Mouse (Mus musculus): Measurements from ENCODE around the gene Oxgr1. TPM values are rescaled to one million over a fixed set of nuclear protein-coding genes. Genes with fewer than 3 reads are reported as not detected.

Gene Oxgr1
- polyA plus RNA-seq (2014; fragmentation: Nextera tagmentation; extraction: Ambion mirVana), result 0.08 TPM in 1 of 2 replicates, not detected in the other

DNA sequence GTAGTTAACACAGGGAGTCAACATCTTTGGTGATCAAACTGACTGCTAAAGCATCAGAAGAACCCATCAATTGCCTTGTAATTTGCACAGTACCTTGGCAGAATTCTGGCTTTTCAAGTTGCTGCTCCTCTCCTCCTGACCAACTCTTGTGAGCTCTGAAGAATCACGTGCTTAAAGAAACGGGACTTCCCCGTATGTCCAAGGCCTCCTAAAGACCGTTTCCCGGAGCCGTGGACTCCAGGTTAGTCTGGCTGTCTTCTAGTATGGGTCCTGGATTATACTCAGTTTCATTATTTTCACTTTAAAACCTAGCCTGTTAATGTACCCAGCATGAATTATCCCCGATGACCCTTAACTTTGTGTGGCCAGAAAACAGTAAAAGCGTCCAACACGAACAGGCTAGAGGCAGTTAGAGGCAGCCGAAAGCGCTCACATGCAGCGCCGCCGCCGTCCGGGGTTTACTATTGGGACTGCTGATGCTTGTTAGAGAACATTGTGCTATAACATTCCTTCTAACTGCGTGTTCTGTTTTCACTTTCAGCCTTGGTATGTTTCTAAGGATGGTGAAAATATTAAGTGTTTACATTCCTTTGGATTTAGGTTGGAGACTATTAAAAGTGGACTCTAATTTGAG lies at the start of gene Oxgr1:
TSS of gene Oxgr1 (minus strand) at position 249 of the 634 bp plus-strand sequence.
- Histone ChIP-seq H3K4me1 (ENCODE audit: control insufficient read depth, insufficient read depth, low read length) (no peaks in the 10 kb centered on the region), H3K9me3 (ENCODE audit: control insufficient read depth, low read length) (no peaks in the 10 kb centered on the region), H3K9ac (ENCODE audit: low read length) (no peak within 1 kb of the TSS), H3K36me3 (ENCODE audit: control insufficient read depth, insufficient read depth, low read length) (no peaks in the 10 kb centered on the region), H3K27ac (replicated peaks; ENCODE audit: low read depth, low read length) (no peak within 1 kb of the TSS), H3K4me2 (ENCODE audit: low read depth, severe bottlenecking) (no peak within 1 kb of the TSS), H3K27me3 (ENCODE audit: control insufficient read depth, insufficient read depth, low read length) (no peaks in the 10 kb centered on the region), H3K4me3 (ENCODE audit: low read depth, low read length) (no peak within 1 kb of the TSS)
- DNase-seq (ENCODE audit: low spot score) (no peak), ATAC-seq (ENCODE audit: insufficient number of reproducible peaks, low FRiP score, low TSS enrichment, low read depth) (no peak)
- 88% methylated on average over 17 of the region's 17 CpGs for WGBS

GRCm38 (mm10) chr14:120090401-120090800 lies 48.2 kb upstream of the Oxgr1 start:
- no peak overlapping the region for H3K27ac ChIP-seq (replicated peaks; ENCODE audit: low read depth, low read length)
- H3K36me3 ChIP-seq (ENCODE audit: control insufficient read depth, insufficient read depth, low read length), result no peaks in the 10 kb centered on the region
- WGBS, result 24% methylated on average over 1 of the region's 1 CpGs
- DNase-seq (ENCODE audit: low spot score) (no peak), ATAC-seq (ENCODE audit: insufficient number of reproducible peaks, low FRiP score, low TSS enrichment, low read depth) (no peak)
- H3K4me2 ChIP-seq (ENCODE audit: low read depth, severe bottlenecking), result no peak overlapping the region
- H3K4me3 ChIP-seq (ENCODE audit: low read depth, low read length), result no peak overlapping the region
- H3K4me1 ChIP-seq (ENCODE audit: control insufficient read depth, insufficient read depth, low read length), result no peaks in the 10 kb centered on the region
- no peaks in the 10 kb centered on the region for H3K27me3 ChIP-seq (ENCODE audit: control insufficient read depth, insufficient read depth, low read length)
- no peak overlapping the region for H3K9ac ChIP-seq (ENCODE audit: low read length)
- H3K9me3 ChIP-seq (ENCODE audit: control insufficient read depth, low read length), result no peaks in the 10 kb centered on the region

GRCm38 (mm10) chr14:120089649-120090360 lies 47.6 kb upstream of the Oxgr1 start:
- no peak for ATAC-seq (ENCODE audit: insufficient number of reproducible peaks, low FRiP score, low TSS enrichment, low read depth)
- H3K27ac ChIP-seq (replicated peaks; ENCODE audit: low read depth, low read length), result no peak overlapping the region
- H3K9ac ChIP-seq (ENCODE audit: low read length), result no peak overlapping the region
- no peak overlapping the region for H3K4me2 ChIP-seq (ENCODE audit: low read depth, severe bottlenecking)
- no peaks in the 10 kb centered on the region for H3K36me3 ChIP-seq (ENCODE audit: control insufficient read depth, insufficient read depth, low read length)
- H3K27me3 ChIP-seq (ENCODE audit: control insufficient read depth, insufficient read depth, low read length), result no peaks in the 10 kb centered on the region
- no peaks in the 10 kb centered on the region for H3K4me1 ChIP-seq (ENCODE audit: control insufficient read depth, insufficient read depth, low read length)
- WGBS, result 21% methylated on average over 14 of the region's 14 CpGs
- no peak for DNase-seq (ENCODE audit: low spot score)
- no peak overlapping the region for H3K4me3 ChIP-seq (ENCODE audit: low read depth, low read length)
- no peaks in the 10 kb centered on the region for H3K9me3 ChIP-seq (ENCODE audit: control insufficient read depth, low read length)

DNA sequence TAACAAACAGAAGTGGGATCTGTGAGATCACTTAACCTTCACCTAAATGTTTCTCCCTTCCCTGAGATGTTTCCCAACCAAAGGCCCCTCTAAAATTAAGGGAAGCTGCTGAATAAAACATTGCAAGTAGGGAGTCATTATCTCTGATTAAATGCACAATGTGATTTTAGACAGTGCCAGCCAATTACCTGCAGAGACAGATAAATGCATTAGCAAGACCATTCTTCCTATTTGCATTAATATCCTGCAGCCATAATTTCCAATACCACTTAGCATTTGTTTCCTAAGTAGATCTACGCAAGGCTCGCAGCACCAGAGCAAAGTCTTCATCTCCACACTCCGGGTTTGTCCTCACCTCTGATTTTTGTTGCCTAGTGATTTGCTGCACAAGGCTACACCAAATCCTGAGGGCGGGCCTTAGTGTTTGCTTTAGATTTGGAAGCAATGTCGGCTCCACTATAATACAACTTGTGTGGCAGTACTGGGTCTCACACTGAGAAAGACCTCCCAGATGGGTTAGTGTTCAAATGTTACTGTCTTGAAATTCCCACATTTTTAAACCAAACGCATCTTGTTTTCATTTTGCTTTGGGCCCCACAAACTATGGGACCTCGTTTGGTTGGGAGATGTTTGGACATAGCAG lies 46.9 kb upstream of the Oxgr1 start:
- Histone ChIP-seq H3K36me3 (ENCODE audit: control insufficient read depth, insufficient read depth, low read length) (no peaks in the 10 kb centered on the region), H3K4me1 (ENCODE audit: control insufficient read depth, insufficient read depth, low read length) (no peaks in the 10 kb centered on the region), H3K4me3 (ENCODE audit: low read depth, low read length) (no peak overlapping the region), H3K9ac (ENCODE audit: low read length) (no peak overlapping the region), H3K9me3 (ENCODE audit: control insufficient read depth, low read length) (no peaks in the 10 kb centered on the region), H3K4me2 (ENCODE audit: low read depth, severe bottlenecking) (no peak overlapping the region), H3K27ac (replicated peaks; ENCODE audit: low read depth, low read length) (no peak overlapping the region), H3K27me3 (ENCODE audit: control insufficient read depth, insufficient read depth, low read length) (no peaks in the 10 kb centered on the region)
- 67% methylated on average over 7 of the region's 7 CpGs for WGBS
- no peak for DNase-seq (ENCODE audit: low spot score)
- ATAC-seq (ENCODE audit: insufficient number of reproducible peaks, low FRiP score, low TSS enrichment, low read depth), result no peak

GRCm38 (mm10) chr14:120084084-120084667 lies 41.9 kb upstream of the Oxgr1 start:
- 84% methylated on average over 9 of the region's 9 CpGs for WGBS

GRCm38 (mm10) chr14:120076192-120076591 lies 34.0 kb upstream of the Oxgr1 start:
- Histone ChIP-seq H3K9ac (ENCODE audit: low read length) (no peak overlapping the region), H3K4me3 (ENCODE audit: low read depth, low read length) (no peak overlapping the region), H3K27ac (replicated peaks; ENCODE audit: low read depth, low read length) (no peak overlapping the region), H3K4me2 (ENCODE audit: low read depth, severe bottlenecking) (no peak overlapping the region), H3K27me3 (ENCODE audit: control insufficient read depth, insufficient read depth, low read length) (no peaks in the 10 kb centered on the region), H3K9me3 (ENCODE audit: control insufficient read depth, low read length) (no peaks in the 10 kb centered on the region), H3K36me3 (ENCODE audit: control insufficient read depth, insufficient read depth, low read length) (no peaks in the 10 kb centered on the region), H3K4me1 (ENCODE audit: control insufficient read depth, insufficient read depth, low read length) (no peaks in the 10 kb centered on the region)
- no peak for ATAC-seq (ENCODE audit: insufficient number of reproducible peaks, low FRiP score, low TSS enrichment, low read depth)
- DNase-seq (ENCODE audit: low spot score), result no peak
- WGBS, result 52% methylated on average over 2 of the region's 2 CpGs

More at GRCm38 (mm10) chr14:120084084-120084667, 41.9 kb upstream of the Oxgr1 start:
- H3K4me1 ChIP-seq (ENCODE audit: control insufficient read depth, insufficient read depth, low read length), result no peaks in the 10 kb centered on the region
- no peaks in the 10 kb centered on the region for H3K36me3 ChIP-seq (ENCODE audit: control insufficient read depth, insufficient read depth, low read length)
- ATAC-seq (ENCODE audit: insufficient number of reproducible peaks, low FRiP score, low TSS enrichment, low read depth), result no peak
- no peak overlapping the region for H3K27ac ChIP-seq (replicated peaks; ENCODE audit: low read depth, low read length)
- no peaks in the 10 kb centered on the region for H3K9me3 ChIP-seq (ENCODE audit: control insufficient read depth, low read length)
- H3K9ac ChIP-seq (ENCODE audit: low read length), result no peak overlapping the region
- no peak overlapping the region for H3K4me2 ChIP-seq (ENCODE audit: low read depth, severe bottlenecking)
- H3K4me3 ChIP-seq (ENCODE audit: low read depth, low read length), result no peak overlapping the region
- no peak for DNase-seq (ENCODE audit: low spot score)
- H3K27me3 ChIP-seq (ENCODE audit: control insufficient read depth, insufficient read depth, low read length), result no peaks in the 10 kb centered on the region

DNA sequence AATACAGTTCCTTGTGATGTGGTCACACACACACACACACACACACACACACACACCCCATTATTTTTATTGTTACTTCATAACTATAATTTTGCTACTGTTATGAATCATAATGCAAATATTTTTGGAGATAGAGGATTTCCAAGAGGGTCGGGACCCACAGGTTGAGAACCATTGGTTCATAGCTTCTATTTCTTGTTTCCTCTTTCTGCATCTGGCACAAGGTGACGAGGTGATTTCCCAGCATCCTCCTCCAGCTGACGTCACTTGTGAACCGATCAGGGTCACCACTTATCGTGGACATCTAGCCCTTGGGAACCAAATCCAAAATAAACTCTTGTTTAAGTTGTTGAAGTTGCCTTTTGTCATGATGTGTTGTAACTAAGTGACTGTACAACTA lies 33.5 kb upstream of the Oxgr1 start:
- no peak overlapping the region for H3K9ac ChIP-seq (ENCODE audit: low read length)
- H3K36me3 ChIP-seq (ENCODE audit: control insufficient read depth, insufficient read depth, low read length), result no peaks in the 10 kb centered on the region
- ATAC-seq (ENCODE audit: insufficient number of reproducible peaks, low FRiP score, low TSS enrichment, low read depth) (no peak), DNase-seq (ENCODE audit: low spot score) (no peak)
- no peak overlapping the region for H3K4me2 ChIP-seq (ENCODE audit: low read depth, severe bottlenecking)
- WGBS, result 74% methylated on average over 5 of the region's 5 CpGs
- H3K9me3 ChIP-seq (ENCODE audit: control insufficient read depth, low read length), result no peaks in the 10 kb centered on the region
- no peak overlapping the region for H3K4me3 ChIP-seq (ENCODE audit: low read depth, low read length)
- no peak overlapping the region for H3K27ac ChIP-seq (replicated peaks; ENCODE audit: low read depth, low read length)
- no peaks in the 10 kb centered on the region for H3K27me3 ChIP-seq (ENCODE audit: control insufficient read depth, insufficient read depth, low read length)
- H3K4me1 ChIP-seq (ENCODE audit: control insufficient read depth, insufficient read depth, low read length), result no peaks in the 10 kb centered on the region

GRCm38 (mm10) chr14:120074231-120074630 lies 32.0 kb upstream of the Oxgr1 start:
- ATAC-seq (ENCODE audit: insufficient number of reproducible peaks, low FRiP score, low TSS enrichment, low read depth), result no peak; the same call in 1 of the 2 replicates
- Histone ChIP-seq H3K27me3 (ENCODE audit: control insufficient read depth, insufficient read depth, low read length) (no peaks in the 10 kb centered on the region), H3K4me3 (ENCODE audit: low read depth, low read length) (no peak overlapping the region), H3K4me1 (ENCODE audit: control insufficient read depth, insufficient read depth, low read length) (no peaks in the 10 kb centered on the region), H3K9me3 (ENCODE audit: control insufficient read depth, low read length) (no peaks in the 10 kb centered on the region), H3K27ac (replicated peaks; ENCODE audit: low read depth, low read length) (no peak overlapping the region), H3K4me2 (ENCODE audit: low read depth, severe bottlenecking) (no peak overlapping the region), H3K9ac (ENCODE audit: low read length) (no peak overlapping the region), H3K36me3 (ENCODE audit: control insufficient read depth, insufficient read depth, low read length) (no peaks in the 10 kb centered on the region)
- no peak for DNase-seq (ENCODE audit: low spot score)
